Mouse (Mus musculus): Measurements from ENCODE around the gene St3gal5.
A peak's percentile ranks its signal among the peaks of the same experiment; 100 is the strongest.
"Not testable (repeated sequence)": the region's sequence is repeated elsewhere in the genome, so short reads cannot be mapped to it uniquely, and the experiment has no call there.

St3gal5 gene

DNA sequence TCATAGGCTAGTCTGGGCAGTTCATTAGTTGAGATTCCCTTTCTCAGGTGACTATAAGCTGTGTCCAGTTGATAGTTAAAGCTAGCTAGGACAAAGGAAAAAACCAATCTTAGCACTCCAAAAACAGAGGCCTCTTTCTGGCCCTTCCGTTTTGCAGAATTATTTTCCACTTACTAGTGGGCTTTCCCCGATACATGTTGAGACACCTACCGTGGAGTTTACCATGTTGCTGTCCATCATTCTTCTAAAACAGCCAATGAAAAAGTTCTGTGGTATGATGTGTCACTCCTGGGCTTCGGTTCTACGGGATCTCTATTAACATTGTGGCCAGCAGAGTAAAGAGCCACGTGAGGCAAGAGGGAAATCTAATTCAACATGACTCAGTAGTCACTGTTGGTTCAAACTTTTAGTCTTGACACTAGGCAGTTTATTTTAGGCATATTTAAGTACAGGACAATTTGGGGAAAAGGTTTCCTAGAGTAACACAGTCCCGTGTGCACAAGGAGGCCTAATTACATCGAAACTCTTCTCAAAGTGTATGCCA lies 35.4 kb downstream of the St3gal5 start:
- no peak for DNase-seq (ENCODE audit: low read depth, low spot score)

DNA sequence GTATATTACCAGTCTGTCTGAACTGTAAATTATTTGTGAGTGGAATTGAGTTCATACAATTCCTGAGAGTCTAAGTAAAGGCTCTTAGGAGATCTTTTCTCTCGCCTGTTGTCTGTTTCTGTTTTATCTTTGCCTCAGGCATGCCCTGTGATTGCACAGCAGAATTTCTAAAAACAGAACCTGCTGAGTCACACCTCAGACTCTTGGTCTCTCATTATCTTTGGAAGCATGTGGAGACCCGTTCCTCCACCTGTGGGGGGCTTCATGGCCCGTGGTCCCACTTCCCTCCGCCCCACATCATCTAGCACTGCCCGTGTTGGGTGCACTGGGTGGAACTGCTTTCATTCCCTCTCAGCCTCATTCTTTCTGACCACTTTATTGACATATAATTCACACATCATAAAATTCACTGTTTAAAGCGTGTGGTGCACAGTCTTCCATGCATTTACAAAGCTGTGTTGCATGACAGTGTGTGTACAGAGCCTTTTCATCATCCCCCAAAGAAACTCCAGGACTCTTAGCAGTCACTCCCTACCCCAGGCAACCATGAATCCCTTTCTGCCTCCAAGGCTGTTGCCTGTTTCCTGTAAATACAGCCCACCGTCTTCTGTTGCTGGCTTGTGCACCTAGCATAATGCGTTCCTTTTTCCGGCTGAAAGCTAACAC lies 37.6 kb downstream of the St3gal5 start:
- DNase-seq (ENCODE audit: low read depth, low spot score) = no peak

DNA sequence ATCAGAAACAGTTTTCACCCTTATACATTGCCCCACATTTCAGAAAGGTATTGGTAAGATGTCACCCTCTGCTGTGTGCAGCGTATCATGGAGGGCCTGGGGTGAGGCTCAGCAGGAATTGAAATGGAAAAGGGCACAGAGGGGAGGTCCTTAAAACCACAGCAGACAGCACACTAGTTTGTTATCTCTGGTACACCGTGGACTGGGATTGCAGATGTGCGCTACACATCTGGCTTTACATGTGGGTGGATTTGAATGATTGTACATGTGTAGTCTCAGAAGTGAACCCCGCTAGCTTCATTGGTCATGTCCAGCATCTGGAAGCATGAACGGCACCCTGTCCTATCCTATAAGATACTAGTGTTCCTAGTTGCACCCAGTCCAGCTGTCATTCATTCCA lies 38.6 kb downstream of the St3gal5 start:
- DNase-seq (ENCODE audit: low read depth, low spot score) = no peak

DNA sequence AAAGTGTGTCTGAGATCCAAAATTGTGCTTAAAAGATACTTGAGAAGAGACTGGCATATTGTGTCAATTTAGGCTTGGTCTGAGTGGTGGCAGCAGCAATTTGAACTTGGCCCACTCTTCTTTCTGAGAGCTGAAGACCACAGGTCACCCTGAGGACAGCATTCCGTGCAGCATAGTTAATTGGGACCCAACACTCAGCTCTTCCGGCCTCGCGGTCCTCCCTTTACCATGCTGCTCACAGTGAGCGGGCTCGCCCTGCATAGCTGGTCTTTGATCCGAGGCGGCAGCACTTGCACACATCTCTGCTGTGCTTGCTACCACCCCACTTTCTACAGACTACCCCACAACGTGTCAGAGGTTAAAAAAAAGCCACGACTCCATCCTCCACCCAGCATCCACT lies 39.2 kb downstream of the St3gal5 start:
- DNase-seq (ENCODE audit: low read depth, low spot score) = no peak

DNA sequence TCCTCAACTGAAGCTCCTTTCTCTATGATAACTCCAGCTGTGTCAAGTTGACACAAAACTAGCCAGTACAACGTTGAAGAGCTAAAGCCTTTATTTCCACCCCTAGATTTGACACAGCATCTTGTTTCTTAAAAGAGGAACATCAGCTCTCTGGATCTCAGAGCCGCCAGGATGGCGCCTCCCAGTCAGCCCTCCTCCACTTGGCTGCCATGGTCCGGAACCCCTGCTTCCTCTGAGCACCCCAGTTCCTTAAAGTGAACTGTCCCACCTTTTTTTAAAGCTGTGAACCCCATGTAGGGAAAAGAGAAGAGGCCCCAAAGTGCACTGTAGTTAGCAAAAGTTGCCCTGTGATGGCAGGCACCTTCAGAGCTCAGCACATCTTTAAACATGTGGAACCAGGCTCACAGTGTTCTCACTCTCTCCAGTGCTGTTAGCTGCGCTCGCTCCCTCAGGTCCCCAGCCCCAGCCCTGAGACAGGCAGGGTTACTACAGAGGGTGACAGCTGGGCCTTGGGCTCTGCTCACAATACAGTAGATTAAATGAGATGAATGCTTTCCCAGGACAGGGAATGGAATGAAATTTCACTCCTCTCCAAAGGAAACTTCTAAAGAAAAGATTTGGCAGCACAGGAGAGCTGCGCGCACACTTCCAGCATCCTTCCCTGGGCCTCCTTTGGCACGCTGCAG lies 42.3 kb downstream of the St3gal5 start:
- DNase-seq (ENCODE audit: low read depth, low spot score) = no peak

DNA sequence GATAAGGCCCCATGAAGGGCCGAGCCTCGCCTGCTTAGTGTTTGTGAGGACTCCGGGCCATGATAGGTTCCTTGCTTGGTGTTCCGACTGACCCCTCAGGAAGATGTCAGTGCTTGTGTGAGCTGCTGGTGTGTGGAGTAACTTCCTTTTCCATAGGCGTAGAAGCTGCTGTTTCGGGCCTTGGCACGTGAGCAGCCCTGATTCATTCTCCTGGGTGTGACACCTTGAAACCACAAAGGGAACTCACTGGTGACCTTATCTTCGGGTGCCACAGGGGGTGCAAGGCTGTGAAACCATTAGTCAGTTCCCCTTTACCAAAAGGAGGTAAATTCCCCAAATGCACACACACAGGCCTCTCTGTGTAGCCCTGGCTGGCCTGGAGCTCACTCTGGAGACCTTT lies 43.0 kb downstream of the St3gal5 start:
- DNase-seq (ENCODE audit: low read depth, low spot score) = no peak

DNA sequence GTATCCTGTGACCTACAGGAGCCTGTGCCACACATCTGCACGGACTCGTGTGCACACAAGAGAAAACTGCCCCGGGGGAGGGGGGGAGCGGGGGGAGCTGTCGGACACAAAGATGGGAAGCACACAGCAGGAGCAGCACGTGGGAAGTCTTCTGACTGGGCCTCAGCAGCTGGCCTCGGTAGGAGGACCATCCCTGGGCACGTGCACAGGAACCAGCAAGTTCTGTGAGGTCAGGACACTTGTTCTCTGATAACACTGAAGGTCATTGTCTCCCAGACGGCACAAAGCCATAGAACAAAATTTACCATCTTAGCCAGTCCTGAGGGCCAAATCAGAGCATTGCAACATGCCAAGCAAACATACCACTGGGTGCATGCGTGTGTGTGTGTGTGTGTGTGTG lies 43.8 kb downstream of the St3gal5 start:
- no peak for DNase-seq (ENCODE audit: low read depth, low spot score)

DNA sequence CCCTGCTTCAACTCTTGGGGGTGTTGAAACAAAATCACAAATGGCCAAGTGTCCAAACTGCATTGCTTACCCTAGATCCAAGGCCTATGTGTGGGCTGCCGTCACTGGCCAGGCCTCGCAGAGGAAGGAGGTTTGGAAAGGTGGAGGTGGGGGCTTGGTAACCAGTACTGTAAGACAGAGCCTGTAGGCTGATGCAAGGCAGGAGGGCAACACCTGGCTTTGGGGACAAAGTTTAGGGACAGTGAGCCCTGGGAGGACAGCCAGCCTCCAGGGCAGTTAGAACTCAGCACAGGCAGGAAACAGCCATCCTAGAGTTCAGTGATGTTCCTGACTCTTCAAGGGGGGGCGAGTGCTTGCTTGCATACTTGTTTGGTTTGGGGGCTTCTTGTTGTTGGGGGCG lies 45.2 kb downstream of the St3gal5 start:
- DNase-seq (ENCODE audit: low read depth, low spot score) = no peak

DNA sequence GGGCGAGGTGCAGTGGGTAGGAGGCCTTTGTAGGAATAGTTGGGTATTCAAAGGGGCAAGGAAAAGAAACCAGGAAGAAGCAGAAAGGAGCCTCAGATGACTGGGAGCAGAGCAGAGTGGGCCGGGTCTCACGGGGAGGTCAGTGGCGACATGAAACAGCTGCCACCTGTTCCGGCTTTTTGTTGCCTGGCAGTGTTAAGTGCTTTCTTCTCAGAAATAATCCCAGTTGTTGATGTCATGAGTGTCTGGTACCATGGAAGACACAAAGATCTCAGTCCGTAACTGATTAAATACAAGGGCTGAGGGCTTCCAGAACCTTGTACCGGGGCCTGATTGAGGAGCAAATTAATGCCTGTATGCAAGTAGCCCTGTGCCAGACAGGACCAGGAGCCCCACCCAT lies 47.0 kb downstream of the St3gal5 start:
- no peak for DNase-seq (ENCODE audit: low read depth, low spot score)

DNA sequence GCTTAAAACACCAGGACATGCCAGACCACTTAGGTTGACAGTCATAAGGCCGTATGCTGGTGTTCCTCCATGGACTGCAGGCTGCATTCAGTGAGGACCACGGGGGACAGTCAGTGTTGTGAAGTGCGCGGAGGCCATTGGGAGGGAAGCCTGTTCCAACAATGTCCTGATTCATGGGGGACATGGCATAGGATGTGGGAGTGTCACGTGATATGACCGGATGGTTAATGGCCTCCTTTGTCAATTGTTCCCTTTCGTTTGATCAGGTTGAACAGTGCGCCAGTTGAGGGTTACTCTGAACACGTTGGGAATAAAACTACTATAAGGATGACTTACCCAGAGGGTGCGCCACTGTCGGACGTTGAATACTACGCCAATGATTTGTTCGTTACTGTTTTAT lies 49.4 kb downstream of the St3gal5 start:
- peak; percentile 50 for DNase-seq (ENCODE audit: low read depth, low spot score)

DNA sequence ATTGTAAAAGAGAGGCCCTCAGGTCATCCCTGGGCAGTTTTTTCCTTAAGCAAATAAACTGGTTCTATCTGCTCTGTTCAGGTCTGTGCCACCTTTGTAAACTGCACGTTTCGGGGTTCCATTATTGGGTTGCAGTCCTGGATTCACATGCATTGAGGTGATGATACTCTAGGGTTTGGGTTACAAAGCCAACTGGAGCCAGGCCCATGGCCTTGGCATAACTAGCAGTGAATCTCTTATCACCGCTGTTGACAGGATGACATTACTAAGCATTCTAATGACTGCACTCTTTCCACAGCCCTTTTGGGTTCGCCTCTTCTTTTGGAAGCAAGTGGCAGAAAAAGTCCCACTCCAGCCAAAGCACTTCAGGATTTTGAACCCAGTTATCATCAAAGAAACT lies 51.3 kb downstream of the St3gal5 start:
- no peak for DNase-seq (ENCODE audit: low read depth, low spot score)

DNA sequence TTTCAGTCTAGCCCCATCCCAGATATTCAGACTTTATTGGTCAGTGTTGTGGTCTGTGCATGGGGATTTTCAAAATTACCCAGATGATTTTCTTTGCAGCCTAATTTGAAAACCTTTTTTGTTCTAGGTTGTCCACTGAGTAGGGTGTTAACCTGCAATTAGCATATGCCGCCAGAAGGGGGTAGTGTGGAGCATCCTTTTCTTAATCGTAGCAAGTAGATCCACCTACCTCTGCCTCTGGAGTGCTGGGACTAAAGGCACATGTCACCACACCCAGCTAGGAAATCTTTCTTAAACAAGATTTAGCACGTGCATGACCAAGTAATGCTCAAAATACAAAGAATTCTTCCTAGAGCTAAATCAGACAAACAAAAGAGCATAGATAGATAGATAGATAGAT lies 52.4 kb downstream of the St3gal5 start:
- no peak for DNase-seq (ENCODE audit: low read depth, low spot score)

DNA sequence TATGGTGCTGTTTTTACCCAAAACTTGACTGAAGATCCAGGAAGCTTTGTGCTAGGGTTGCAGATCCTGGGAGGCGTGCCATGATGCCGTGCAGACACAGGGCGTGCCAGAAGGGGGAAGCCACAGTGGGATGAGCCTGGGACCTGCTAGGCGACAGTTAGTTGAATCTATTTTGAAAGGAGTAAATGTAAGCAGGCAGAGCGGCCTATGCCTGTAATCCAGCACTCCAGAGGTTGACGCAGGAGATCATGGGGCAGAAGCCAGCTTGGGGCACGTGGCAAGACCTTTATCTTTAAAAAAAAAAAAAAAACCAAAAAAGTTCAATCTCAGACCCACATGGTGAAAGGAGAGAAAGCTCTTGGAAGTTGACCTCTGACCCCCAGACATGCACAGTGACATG lies 55.3 kb downstream of the St3gal5 start:
- DNase-seq (ENCODE audit: low read depth, low spot score) = no peak

DNA sequence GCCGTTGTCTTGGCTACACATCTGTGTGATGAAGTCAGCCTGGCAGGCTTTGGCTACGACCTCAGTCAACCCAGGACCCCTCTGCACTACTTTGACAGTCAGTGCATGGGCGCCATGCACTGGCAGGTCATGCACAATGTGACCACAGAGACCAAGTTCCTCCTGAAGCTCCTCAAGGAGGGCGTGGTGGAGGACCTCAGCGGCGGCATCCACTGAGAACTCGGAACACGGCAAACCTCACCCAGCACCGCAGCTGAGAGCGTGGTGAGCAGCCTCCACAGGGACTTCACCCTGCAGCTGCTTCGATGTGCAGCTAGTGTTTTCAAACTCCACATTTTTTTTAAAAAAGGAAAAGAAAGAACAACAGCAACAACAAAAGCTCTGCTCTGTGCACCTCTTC lies 56.1 kb downstream of the St3gal5 start:
- DNase-seq (ENCODE audit: low read depth, low spot score) = no peak

DNA sequence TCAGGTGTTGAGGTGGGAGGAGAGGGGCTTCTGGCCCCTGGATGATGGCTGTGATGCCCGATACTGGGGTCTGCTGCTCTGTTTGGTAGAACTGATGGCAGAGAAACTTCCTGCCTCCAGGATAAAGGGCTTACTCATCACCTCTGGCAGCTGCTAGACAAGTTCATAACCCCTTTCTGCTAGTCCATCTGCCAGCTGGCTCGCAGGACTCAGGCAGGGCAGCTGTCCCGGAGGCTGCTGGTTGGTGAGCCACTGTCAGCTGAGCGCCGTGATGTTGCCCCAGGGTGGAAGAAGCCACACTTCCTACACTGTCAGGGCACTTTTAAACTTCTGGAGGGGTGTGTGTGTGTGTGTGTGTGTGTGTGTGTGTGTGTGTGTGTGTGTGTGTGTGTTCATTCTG lies 56.6 kb downstream of the St3gal5 start:
- not testable (repeated sequence) for DNase-seq (ENCODE audit: low read depth, low spot score)

DNA sequence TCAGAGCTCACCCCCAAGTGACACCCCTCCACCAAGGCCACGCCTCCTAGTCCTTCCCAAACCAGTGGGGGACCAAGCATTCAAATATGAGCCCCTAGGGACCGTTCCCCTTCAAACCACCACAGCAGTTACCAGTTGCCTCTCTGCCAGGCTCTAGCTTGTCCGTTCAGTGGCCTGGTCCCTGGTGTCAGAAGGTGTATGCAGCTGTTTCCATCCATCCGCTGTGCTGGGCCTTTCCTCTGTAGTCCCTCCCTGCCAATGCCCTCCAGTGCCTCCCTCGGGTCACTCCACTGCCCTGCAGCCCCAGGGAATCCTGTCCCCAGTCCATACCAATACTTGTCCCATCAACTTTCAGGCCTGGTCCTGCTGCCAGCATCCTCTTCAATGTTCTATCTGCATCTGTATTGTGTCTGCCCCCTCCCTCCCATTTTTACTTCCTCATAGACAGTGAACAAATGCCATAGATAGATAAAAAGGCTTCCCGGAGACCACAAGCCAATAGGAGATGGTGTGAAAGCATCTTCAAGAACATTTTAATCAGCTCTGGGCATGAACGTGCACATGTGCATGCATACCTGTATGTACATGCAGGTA lies 57.6 kb downstream of the St3gal5 start:
- no peak for DNase-seq (ENCODE audit: low read depth, low spot score)

DNA sequence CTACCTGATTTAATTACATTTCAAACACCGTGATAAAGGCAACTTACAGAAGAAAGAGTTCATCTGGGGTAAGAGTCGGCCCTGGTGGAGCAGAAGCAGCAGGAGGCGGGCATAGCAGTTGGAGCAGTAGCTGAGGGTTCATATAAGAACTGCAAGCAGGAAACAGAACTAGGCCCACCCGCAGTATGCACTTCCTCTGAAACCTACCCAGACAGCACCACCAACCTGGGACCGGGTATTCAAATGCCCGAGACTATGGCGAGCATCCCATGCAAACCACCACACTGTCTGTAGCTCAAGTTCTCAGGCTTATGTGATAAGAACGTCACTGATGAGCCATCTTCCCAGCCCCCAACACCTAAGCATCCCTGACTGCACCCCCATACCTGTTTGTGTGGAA lies 58.3 kb downstream of the St3gal5 start:
- DNase-seq (ENCODE audit: low read depth, low spot score) = no peak

DNA sequence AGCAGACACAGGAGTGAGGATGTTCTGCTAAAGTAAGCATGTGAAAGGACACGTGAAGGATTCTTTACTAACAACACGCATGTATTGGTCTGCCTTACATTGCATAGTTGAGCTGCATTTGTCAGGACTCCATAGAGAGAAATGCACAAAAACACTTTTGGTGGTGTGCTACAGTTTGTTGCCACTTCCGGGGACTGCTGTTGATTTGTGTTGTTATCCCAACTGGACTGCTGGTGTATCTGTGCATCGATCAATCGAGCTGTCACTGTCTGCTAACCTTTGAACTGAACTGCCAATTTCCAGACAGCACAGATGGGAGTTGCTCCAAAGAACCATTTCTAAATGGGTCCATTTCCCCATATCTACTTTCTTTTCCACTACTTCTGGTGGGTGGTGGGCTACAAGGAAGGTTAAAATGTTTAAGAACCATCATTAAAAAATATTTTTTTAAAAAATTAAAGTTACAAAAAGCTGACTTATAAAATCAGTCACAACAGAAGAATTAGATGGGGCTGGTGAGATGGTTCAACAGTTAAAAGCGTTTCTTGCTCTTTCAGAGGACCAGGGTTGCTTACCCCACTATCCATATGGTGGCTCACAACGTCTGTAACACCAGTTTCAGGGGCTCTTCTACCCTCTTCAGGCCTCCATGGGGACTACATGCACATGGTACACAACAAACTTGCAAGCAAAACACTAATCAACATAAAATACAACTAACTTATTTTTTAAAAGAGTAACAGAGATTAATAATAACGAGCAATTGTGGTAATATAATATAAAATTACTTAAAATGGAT lies 61.8 kb downstream of the St3gal5 start:
- DNase-seq (ENCODE audit: low read depth, low spot score) = no peak

DNA sequence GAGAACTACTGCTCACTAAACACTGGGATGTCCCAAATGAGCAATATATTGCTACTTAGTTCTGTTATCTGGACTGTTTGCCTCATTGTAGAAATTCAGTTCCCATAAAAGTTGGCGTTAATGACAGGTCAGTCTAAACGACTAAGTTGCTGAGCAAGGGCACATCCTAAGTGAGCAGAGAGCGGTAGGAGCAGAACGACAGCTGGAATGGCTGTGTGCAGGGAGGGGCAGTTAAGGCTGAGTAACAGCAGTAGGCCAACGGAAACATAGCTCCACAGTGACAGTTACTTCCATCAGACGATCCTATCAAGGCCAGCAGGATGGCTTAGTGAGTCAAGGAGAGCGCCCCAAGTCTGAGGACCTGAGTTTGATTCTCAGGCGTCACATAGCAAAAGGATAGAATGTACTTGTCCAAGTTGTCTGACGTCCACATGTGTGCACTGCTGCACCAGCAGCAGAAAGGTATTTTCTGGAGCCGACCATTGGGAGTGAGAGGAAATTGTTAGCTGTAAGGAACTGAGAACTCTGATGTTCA lies 62.5 kb downstream of the St3gal5 start:
- no peak for DNase-seq (ENCODE audit: low read depth, low spot score)

DNA sequence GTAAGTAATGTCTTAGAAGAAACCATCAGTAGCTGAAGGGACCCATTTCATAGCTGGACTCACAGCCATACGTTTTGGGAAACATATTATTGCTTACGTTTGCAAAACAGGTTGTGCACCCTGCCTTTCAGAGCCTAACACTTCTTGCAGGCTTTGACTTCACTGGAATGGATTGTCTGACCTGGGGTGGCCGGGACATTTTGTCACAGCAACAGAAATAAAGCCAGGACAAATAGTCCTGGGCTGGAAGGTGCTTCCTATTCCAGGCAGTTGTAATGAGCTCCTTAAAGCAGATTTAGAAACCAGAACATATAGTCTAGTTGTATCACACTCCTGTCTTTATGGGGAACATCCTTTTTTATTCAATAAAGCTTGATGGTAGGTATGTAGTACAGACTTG lies 63.6 kb downstream of the St3gal5 start:
- DNase-seq (ENCODE audit: low read depth, low spot score) = no peak

DNA sequence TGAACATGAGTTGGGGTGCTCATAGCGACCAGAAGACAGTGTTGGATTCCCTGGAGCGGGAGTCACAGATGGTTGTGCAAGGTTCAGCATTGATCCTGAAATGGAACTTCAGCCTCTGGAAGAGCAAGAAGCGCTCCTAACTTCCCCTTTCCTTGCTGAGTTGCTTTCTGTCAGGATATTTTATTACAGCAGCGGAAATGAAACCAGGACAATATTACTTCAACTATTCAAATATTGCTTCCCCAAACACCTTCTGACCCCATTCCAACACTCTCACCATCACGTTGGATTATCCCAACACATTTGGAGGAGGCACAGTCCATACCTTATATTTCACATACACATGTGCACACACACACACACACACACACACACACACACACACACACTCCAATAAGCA lies 64.4 kb downstream of the St3gal5 start:
- DNase-seq (ENCODE audit: low read depth, low spot score) = no peak

Measured in telencephalon, adult 2 months (tissue).